Mouse (Mus musculus) MEL-GATA-1-ER (cell line): ENCODE data around the gene Btbd11.

ENCODE experiments used
- DNase-seq: peaks from one replicate; pipeline ENCODE4 v3.0.0-alpha.2; 2012; ENCODE audit warnings: low read depth; ENCODE audit errors: extremely low read depth

Btbd11 gene

DNA sequence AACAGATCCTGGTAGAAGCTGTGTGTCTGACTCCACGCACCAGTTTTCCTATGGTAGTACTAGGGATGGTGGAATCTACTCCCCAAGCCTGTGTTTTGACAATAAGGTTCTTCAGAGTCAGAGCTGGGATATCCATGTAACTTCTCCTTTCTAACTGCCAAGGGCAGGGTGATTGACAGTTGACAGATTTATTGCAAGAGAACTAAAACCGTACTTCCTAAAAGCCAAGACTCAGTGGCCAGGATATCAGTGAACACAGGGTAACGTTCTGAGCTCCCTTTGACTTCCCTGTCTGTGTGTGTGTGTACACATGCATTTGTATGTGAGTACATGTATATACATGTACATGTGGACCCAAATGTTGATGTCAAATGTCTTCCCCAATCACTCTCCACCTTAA lies 201.1 kb downstream of the Btbd11 start:
- DNase-seq, result no peak

DNA sequence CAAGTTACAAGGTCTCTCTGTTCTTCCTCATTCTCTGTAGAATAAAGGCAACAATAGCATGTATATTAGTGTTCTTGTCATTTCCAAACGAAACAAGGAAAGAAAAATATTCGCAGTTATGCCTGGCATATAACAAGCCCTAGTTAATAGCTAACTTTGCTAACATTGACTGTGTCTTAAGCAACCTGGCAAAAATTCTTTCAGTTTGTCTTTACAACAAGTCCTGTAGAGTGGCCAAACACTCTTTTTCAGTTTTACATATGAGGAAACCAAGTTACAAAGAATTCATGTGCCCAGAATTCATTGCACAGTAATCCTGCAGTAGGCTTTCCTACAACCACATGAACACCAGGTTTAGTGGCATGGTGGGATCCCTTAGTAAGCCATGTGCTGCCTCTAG lies 203.4 kb downstream of the Btbd11 start:
- DNase-seq, result no peak

DNA sequence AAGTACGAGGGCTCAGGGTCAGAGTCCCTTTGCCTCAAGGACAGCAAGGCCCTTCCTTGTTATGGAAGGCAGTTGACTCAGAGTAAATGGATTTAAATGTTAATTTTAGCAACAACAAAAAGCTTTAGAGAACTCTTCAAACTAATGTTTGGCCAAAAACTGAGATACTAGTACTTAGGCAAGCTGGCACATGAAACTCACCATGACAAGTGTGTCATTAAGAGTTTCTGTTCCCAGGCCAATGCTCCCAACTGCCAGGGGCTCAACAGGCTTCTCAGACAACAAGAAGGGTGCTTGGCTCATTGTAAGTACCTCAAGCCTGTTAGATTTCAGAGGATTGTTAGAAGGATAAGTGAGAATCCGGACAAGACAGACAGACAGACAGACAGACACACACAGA lies 204.7 kb downstream of the Btbd11 start:
- DNase-seq, result no peak

DNA sequence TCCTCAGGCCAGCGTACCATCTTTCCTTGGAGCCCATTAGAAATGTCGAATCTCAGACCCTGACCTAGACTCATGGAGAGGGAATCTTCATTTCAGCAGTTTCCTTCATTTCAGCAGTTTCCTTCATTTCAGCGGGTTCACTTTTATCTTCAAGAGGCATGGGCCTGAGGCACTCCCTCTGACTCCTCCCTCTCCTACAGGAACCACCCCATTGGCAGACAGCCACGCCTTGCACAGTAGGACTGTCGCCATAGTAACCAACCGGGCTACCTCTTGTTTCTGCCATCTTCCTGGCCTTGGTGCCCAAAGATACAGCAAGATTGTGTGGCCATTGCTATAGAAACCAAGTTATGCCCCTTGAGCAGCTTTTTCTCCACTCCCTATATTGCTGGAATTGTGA lies 205.4 kb downstream of the Btbd11 start:
- no peak for DNase-seq

DNA sequence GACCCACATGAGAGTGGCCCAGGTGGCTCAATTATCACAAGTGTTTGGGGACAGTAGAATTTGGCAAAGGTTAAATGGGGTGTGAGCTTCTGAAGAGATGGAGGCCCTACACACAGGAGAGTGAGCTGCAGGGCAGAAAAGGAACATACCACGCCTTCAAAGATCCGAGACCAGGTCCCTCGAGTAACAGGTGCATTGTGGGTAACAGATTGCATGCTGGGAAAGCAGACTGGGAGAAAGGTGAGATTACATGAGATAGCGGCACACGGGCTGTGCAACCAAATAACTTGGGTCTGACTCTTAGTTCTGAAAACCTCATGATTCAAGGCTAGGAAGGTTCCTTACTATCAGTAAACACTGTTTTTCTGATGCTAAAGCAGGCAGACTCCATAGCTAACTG lies 209.7 kb downstream of the Btbd11 start:
- no peak for DNase-seq

DNA sequence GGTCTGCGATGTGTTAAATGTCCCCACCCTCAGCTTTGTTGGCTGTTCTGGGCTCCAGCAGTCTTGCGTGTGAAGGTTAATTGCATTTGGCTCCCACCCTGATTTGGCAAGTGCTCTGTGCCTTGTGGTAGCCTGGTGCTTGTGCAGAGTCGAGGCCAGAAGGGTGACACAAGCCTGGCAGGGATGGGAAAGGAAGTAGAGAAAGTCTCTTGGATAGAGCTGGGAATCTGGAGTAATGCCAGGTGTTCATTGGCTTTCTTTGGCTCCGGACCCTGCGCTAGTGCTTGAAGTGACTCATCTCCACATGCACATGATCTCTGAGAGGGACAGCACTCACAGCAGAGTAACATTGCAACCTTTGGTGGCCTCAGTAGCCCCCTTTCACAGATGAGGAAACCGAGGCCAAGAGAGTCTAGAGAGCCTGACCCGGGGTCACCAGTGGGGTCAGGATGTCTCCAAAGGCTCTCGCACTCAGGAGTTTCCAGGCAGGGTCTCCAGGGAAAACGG lies 211.5 kb downstream of the Btbd11 start:
- DNase-seq, result no peak

DNA sequence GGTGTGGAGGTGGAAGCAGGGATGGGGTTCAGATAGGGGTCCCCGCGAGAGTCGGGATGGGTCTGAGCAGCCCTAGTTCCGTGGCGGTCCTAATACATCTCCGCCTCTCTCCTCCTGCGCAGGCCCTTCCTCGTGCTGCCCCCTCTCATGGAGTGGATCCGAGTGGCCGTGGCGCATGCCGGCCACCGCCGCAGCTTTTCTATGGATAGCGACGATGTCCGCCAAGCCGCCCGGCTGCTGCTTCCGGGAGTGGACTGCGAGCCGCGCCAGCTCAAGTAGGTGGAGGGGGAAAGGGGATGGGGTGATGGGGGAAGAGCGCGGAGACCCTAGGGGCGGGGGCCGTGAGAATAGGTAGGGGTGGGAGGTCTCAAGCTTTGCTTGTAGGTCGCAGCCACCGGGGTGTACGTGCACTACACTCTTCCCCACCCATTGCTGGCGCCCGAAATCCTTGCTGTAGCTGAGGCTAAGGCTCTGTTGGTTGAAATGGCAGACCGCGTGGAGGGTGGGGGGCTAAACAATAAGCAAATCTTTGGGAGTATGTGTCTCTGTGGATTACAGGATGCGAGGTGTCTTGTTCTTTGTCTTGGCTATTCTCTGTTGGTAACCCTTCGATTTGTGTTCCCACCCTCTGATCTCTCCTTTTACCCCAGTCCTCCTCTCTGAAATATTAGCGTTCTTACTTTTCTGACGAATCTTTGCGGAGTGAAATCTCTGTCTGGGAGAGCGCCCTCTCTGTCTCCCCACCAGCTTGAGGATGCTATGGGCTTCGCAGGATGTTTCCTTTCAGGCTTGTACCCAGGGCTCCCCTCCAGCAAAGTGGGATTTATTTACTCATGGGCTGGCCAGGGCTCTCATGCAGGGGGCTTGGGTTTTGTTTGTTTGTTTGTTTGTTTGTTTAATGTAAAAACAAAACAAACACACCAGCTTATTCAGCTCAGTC lies 212.3 kb downstream of the Btbd11 start:
- no peak for DNase-seq

DNA sequence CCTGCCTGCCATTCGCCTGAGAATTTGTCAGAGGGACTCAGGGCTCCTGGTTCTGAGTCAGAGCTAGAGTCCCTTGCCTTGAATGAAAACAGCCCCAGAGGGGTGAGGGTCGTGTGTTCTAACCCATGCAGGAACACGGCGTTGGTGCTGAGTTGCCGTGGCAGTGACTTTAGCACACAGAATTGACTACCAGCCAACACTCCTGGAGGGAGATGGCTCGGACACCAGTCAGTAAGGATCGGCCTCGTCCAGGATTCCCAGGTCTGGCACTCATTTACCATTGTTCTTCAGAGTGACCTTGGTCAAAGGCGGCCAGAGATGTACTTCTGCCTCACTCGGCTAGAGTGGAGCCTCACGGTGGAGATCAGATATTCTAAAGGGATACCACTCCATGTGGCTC lies 215.9 kb downstream of the Btbd11 start:
- DNase-seq, result no peak

DNA sequence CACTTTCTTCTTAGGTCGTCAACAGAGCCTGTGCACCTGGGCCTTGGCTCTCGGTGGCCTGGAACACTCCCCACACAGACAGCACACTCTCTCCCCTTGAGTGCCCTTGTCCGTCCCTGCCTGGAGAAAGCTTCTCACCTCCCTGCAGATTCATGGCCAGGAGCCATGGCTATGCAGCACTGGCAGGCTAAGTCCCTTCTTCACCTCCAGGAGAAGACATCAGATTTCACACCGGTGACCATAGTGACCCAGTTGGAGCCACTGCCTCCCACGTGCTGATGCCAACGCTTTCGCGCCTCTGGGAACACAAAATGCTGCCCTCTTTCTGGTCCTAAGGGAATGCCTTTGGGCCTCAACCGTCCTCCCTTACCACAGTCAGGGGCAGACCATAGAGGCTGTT lies 217.9 kb downstream of the Btbd11 start:
- no peak for DNase-seq

DNA sequence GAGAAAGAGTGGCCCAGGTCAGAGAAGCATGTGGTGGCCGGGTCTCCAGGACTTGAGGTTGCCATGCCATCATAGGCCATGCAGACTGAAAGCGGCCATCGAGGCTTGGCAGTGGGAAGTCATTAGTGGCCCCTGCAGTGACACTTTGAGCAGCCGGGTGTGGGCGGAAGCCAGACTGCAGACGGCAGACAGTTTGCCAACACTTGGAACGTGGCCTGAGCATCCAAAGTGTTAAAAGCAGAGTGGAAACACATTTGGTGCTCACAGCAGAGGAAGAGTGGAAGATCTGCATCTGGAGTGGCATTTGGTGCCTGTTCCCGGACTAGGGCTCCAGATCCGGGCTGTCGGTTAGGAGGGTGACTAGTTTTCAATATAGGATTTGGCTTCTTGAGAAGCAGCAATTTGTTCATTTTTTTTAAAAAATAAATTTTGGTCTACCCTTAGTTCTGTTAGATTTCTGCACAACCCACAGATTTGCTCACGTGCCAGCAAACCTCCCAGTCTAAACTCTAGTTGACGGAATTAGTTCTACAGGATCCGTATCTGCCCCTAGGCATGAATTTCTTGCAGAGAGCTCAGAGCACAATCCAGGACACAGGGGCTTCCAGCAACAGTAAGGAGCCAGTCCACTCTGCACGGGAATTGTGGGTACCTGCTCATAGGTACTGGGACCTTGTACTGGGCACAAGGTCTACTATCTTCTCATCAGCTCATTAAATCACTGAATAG lies 222.1 kb downstream of the Btbd11 start:
- no peak for DNase-seq

DNA sequence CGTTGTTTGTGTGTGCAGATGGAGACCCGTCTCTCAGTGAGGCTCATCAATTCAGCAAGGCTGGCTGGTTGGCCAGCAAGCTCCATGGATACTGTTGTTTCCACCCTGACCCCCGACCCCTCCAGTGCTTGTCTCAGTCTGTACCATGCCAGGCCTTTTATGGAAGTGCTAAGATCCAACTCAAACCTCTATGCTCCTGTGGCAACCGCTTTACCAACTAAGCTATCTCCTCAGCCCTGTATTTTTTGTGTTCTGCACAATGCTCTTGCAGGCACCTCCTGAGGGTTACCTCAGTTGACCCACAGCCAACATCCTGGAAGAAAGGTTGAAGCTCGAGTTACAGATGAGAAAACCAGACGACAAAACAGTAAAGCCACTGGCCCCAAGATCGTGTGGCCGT lies 230.5 kb downstream of the Btbd11 start:
- no peak for DNase-seq

DNA sequence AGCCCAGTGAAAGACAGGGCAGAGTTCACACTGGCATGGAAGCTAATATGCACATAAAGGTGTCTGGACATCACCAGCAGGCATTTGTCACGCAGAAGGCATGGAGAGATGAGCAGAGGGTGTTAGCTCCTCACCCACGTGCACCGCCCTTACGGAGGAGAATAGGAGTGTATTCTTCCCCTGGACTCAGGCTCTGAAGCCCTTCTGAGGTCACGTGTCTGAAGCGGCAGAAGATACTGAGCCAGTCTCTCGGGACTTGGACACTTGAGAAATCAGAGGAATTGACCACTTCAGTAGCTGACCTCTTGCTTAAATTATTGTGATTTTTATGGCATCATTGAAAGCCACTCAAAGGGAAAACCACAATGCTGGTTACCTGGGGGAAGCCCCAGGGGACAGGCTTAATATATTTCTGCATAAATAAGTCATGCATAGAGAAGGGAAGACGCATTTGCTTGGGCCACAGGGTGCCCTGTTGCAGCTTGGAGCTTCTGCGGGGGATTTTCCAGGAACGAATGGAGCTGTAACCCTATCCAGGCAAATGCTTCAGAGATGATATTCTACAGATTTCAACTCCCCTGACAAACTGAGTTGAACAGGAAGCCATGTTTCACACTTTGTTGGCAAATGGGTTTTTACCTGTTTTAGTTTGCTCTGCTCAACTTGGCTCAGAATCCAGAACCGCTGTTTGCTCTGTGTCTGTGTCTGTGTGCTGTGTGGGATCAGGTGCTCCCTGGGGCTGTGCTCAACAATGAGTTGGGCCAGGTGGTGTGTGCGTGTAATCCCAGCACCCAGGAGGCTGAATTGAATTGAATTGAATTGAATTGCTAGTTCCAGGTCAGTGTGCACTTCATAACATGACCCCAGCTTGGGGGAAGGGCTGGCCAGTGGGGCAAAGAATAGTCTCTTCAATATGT lies 231.1 kb downstream of the Btbd11 start:
- no peak for DNase-seq

DNA sequence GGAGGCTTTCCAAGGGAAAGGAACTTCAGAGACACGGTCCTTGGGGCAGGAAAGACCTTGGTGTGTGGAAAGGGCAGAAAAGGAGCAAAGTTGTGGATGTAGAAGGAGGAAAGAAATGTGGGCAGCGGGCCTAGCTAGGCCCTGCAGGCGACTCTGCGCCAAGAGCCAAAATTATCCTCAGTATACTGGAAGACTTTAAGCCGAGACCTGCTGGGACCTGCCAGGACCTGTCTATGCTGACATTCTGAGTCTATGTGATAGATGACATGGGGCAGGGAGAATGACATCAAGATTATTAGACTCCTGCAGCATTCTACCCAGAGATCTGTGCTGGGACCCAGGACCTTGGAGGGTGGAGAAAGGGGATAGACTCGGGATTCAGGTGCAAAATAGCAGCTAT lies 234.5 kb downstream of the Btbd11 start:
- no peak for DNase-seq

DNA sequence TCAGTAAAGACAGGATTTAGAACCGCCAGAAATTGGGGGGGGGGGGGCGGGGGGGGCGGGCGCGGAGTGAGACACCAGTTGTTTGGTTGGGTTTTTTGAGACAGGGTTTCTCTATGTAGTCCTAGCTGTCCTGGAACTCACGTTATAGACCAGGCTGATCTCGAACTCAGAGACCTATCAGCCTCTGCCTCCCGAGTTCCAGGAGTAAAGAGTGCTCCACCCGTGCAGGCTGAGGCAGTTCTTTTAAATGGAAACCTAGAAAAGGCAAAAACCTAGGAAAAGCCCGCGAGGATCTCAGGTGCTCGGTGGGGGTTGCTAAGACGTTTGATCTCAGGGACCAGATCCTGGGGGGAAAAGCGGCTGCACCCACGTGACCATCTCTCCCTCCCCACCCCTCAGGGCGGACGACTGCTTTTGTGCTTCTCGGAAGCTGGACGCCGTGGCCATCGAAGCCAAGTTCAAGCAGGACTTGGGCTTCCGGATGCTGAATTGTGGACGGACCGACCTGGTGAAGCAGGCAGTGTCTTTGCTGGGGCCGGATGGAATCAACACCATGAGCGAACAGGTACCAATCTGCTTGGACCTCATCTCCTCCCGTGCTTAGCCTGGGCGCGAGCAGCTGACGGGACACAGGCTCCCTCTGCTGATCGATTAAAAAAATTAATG lies 238.0 kb downstream of the Btbd11 start:
- DNase-seq, result no peak

DNA sequence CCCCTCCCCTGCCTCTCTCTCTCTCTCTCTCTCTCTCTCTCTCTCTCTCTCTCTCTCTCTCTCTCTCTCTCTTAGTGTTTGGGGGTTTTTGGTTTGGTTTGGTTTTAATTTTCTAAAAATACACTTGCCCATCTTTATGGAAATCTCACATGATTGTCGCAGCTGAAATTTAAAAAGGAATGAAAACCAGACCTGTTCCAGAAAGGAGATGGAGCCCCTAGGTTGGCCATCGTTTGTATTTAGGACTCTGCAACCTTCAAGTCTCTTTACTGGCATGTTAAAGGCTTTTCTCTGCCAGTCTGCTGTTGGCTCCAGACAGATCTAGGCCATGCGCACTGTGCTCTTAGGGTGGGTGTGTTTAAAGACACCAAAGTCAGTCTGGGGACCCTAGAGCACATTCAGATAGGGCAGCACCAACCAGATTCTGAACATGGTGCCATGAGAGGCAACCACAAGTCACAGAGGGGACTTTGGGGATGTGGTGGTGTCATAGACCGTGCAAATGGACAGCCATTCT lies 238.6 kb downstream of the Btbd11 start:
- DNase-seq, result no peak

DNA sequence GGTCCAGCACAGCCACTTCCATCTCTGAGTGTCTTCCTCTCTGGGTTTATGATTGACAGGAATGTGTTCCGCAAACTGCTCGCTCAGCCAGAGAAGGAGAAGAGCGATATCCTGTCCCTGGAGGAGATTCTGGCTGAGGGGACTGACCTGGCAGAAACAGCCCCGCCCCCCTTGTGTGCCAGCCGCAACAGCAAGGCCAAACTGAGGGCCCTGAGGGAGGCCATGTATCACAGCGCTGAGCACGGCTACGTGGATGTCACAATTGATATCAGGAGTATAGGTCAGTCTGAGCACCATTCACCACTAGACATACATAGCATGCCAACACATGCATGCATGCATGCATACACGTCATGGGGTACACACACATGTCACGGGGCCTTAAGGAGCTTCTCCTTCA lies 245.4 kb downstream of the Btbd11 start:
- no peak for DNase-seq

DNA sequence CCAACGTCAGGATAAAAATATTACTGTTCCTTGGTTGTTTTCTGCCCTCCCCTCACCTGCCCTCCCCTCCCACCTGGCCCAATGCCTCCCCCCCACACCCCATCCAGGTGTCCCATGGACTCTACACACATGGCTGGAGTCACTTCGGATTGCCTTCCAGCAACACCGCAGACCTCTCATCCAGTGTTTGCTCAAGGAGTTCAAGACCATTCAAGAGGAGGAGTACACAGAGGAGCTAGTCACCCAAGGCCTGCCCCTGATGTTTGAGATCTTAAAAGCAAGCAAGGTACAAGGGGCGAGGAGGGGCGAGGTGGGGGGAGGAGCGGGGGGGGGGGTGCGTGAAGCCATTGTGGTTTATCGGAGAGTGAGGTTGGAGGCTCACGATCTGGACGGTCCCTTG lies 247.0 kb downstream of the Btbd11 start:
- no peak for DNase-seq

DNA sequence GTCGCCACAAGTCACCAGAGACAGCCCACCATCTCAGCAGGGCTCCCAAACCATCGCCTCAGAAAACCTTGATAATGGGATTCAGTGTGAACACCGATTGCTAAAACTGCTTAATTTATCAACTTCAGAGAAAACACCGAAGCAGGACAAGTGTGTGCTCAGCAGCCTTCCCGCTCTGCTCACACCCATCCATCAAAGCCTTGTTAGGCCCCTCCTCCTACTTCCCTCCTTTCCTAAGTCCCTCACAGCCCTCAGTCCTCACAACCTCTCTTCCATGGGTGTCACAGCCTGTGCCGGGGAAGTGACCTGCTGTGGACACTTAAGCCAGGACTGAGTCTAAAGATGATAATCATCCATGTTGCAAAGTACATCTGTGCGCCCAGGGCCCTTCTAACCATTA lies 251.0 kb downstream of the Btbd11 start:
- DNase-seq, result no peak

DNA sequence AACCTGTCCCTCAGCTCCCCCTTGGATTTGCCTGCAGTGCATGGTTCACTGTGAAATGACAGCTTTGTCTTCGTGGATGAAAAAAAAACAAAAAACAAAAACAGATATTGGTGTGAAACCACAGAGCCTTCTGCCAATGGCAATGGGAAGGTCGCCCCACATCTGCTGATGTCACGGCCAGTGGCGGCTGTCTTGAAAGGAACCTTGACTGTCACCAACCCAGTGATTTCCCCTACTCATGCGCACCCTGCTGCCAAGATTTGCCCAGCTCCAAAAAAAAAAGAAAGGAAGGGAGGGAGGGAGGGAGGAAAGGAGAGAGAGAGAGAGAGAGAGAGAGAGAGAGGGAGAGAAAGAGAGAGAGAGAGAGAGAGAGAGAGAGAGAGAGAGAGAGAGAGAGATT lies 251.5 kb downstream of the Btbd11 start:
- no peak for DNase-seq

DNA sequence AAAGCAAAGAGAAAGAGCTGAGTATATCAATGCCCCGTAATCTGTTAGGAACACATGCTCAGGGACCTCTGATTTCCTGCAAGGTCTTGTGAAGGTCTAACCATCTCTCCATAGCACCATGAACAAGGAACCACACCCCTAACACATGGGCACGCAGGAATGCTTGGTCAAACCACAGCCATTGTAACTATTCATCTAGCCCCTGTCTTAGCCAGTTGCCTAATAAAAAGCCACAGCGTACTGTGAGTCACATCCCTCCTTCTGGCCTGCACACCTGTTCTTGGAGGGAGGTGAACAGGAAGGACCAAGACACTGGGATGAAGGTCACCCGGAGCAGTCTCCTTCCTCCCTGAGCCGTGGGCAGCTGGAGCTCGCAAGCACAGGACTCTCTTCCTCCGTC lies 253.0 kb downstream of the Btbd11 start:
- DNase-seq, result no peak

DNA sequence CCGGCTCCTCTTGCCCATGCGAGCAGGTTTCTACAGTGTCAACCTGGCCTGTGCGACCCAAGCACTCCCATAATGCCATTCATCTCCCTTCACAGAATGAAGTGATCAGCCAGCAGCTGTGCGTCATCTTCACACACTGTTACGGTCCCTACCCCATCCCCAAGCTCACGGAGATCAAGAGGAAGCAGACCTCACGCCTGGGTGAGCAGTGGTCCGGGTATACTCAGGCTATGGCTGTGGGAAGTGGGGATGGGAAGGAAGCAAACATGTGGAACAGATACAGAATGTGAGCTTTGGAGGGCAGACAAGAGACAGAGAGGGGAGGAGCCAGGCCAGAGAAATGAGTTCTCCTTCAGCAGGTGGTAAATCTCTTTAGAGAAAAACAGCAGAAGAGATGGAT lies 253.8 kb downstream of the Btbd11 start:
- DNase-seq, result no peak
